Mouse (Mus musculus) CH12.LX (cell line): ENCODE results near the gene Kdm4b. TPM values are rescaled to one million over a fixed set of nuclear protein-coding genes. Genes with fewer than 3 reads are reported as not detected.

Source experiments
- DNase-seq: peaks from one replicate; pipeline ENCODE4 v3.0.0-alpha.2; 2013; ENCODE audit errors: extremely low read depth
- H3K27ac ChIP-seq: 2 replicates; pipeline ENCODE4 v1.5.1; 2012; ENCODE audit warnings: low read depth, mild to moderate bottlenecking, control low read depth, moderate library complexity; ENCODE audit not compliant: insufficient read depth
- H3K27me3 ChIP-seq: replicated peaks from 2 replicates; pipeline ENCODE3; 2012; ENCODE audit warnings: inconsistent platforms
- H3K36me3 ChIP-seq, 2 experiments: replicated peaks in 1 of 2; 2 replicates each; pipeline versions ENCODE3 to v1.6.1; 2012; ENCODE audit warnings: inconsistent platforms in 1 of 2, low read length in 1 of 2, mild to moderate bottlenecking in 1 of 2, mixed read lengths in 1 of 2, moderate library complexity in 1 of 2; ENCODE audit not compliant: control insufficient read depth in 1 of 2, insufficient read depth in 1 of 2
- H3K4me1 ChIP-seq, 2 experiments: 2 replicates each; pipeline ENCODE4 v1.6.1; 2012; ENCODE audit warnings: inconsistent platforms in 1 of 2, moderate library complexity in 1 of 2; ENCODE audit not compliant: insufficient read depth in 2 of 2, control insufficient read depth in 1 of 2
- H3K4me2 ChIP-seq: 2 replicates; pipeline ENCODE4 v1.6.1; 2012; ENCODE audit warnings: low read depth, mild to moderate bottlenecking, control low read depth; ENCODE audit not compliant: poor library complexity, insufficient read depth, severe bottlenecking
- H3K4me3 ChIP-seq, 3 experiments: fragments of 150-350 bp in 1 of 3; sonication (generic) in 1 of 3; replicated peaks in 1 of 3; 2 replicates each; pipeline versions ENCODE3 to v1.5.1; 2011 to 2012; ENCODE audit warnings: low read depth in 2 of 3, low read length in 2 of 3, mild to moderate bottlenecking in 2 of 3, moderate library complexity in 2 of 3, control low read depth in 1 of 3, improper control_type of control experiment in 1 of 3, inconsistent platforms in 1 of 3, mixed read lengths in 1 of 3; ENCODE audit not compliant: poor library complexity in 1 of 3
- H3K79me2 ChIP-seq: replicated peaks from 2 replicates; pipeline ENCODE4 v1.6.1; 2012; ENCODE audit warnings: mild to moderate bottlenecking, moderate library complexity; ENCODE audit not compliant: control insufficient read depth, poor library complexity, insufficient read depth, severe bottlenecking; ENCODE audit errors: extremely low read depth
- H3K9ac ChIP-seq: 2 replicates; pipeline ENCODE4 v1.6.1; 2012; ENCODE audit warnings: low read depth, mild to moderate bottlenecking, control low read depth, moderate library complexity; ENCODE audit not compliant: insufficient read depth
- H3K9me3 ChIP-seq: replicated peaks from 2 replicates; pipeline ENCODE3; 2012; ENCODE audit warnings: low read length, inconsistent platforms, mixed read lengths
- BHLHE40 ChIP-seq: IDR thresholded peaks from 2 replicates; pipeline ENCODE4 v1.6.1; 2011; ENCODE audit warnings: mild to moderate bottlenecking, low read depth, low read length, improper control_type of control experiment
- CTCF ChIP-seq, 2 experiments: IDR thresholded peaks in 1 of 2; conservative IDR thresholded peaks in 1 of 2; 2 replicates each; pipeline ENCODE4 v1.5.1; 2011 to 2012; ENCODE audit warnings: low read depth in 2 of 2, low read length in 2 of 2, improper control_type of control experiment in 1 of 2, inconsistent platforms in 1 of 2, mild to moderate bottlenecking in 1 of 2, moderate library complexity in 1 of 2
- E2F4 ChIP-seq: IDR thresholded peaks from 2 replicates; pipeline ENCODE4 v1.6.1; 2011; ENCODE audit warnings: low read depth, low read length, improper control_type of control experiment; ENCODE audit not compliant: insufficient replicate concordance
- EP300 ChIP-seq: IDR thresholded peaks from 2 replicates; pipeline ENCODE4 v1.6.1; 2011; ENCODE audit warnings: low read length, improper control_type of control experiment
- GABPA ChIP-seq: IDR thresholded peaks from 2 replicates; pipeline ENCODE4 v1.6.1; 2012; ENCODE audit warnings: low read depth, low read length, improper control_type of control experiment, inconsistent platforms; ENCODE audit not compliant: insufficient replicate concordance
- HCFC1 ChIP-seq: IDR thresholded peaks from 2 replicates; pipeline ENCODE4 v1.6.1; 2012; ENCODE audit warnings: low read depth, mild to moderate bottlenecking, inconsistent platforms, low read length, improper control_type of control experiment
- IRF4 ChIP-seq: IDR thresholded peaks from 2 replicates; pipeline ENCODE4 v1.6.1; 2014; ENCODE audit warnings: low read depth, mild to moderate bottlenecking, inconsistent platforms, low read length, improper control_type of control experiment
- JUND ChIP-seq: conservative IDR thresholded peaks from 2 replicates; pipeline ENCODE4 v1.6.1; 2011; ENCODE audit warnings: low read depth, low read length, improper control_type of control experiment
- MAFK ChIP-seq: IDR thresholded peaks from 2 replicates; pipeline ENCODE4 v1.6.1; 2011; ENCODE audit warnings: low read length, improper control_type of control experiment; ENCODE audit not compliant: insufficient replicate concordance
- MAZ ChIP-seq: IDR thresholded peaks from 2 replicates; pipeline ENCODE4 v1.6.1; 2012; ENCODE audit warnings: low read depth, mild to moderate bottlenecking, inconsistent platforms, low read length, improper control_type of control experiment, moderate library complexity
- MEF2A ChIP-seq: IDR thresholded peaks from 2 replicates; pipeline ENCODE4 v1.6.1; 2014; ENCODE audit warnings: low read depth, mild to moderate bottlenecking, inconsistent platforms, low read length, improper control_type of control experiment, borderline replicate concordance
- MYC ChIP-seq: IDR thresholded peaks from 2 replicates; pipeline ENCODE4 v1.6.1; 2011; ENCODE audit warnings: low read depth, mild to moderate bottlenecking, improper control_type of control experiment, low read length
- NRF1 ChIP-seq: IDR thresholded peaks from 2 replicates; pipeline ENCODE4 v1.6.1; 2014; ENCODE audit warnings: low read depth, mild to moderate bottlenecking, inconsistent platforms, low read length, improper control_type of control experiment, moderate library complexity
- PAX5 ChIP-seq: IDR thresholded peaks from 2 replicates; pipeline ENCODE4 v1.6.1; 2012; ENCODE audit warnings: low read length, inconsistent platforms, mixed read lengths
- RAD21 ChIP-seq: IDR thresholded peaks from 2 replicates; pipeline ENCODE4 v1.6.1; 2011; ENCODE audit warnings: low read depth, mild to moderate bottlenecking, low read length, improper control_type of control experiment, moderate library complexity
- SIN3A ChIP-seq: IDR thresholded peaks from 2 replicates; pipeline ENCODE4 v1.6.1; 2012; ENCODE audit warnings: low read length, improper control_type of control experiment, inconsistent platforms
- SMC3 ChIP-seq: IDR thresholded peaks from 2 replicates; pipeline ENCODE4 v1.6.1; 2011; ENCODE audit warnings: low read depth, low read length, improper control_type of control experiment
- TCF12 ChIP-seq: IDR thresholded peaks from 2 replicates; pipeline ENCODE4 v1.6.1; 2014; ENCODE audit warnings: low read depth, mild to moderate bottlenecking, inconsistent platforms, low read length, improper control_type of control experiment
- USF1 ChIP-seq: IDR thresholded peaks from 2 replicates; pipeline ENCODE4 v1.6.1; 2014; ENCODE audit warnings: low read depth, mild to moderate bottlenecking, inconsistent platforms, low read length, improper control_type of control experiment
- ZKSCAN1 ChIP-seq: IDR thresholded peaks from 2 replicates; pipeline ENCODE4 v1.6.1; 2012; ENCODE audit warnings: low read depth, inconsistent platforms, low read length, improper control_type of control experiment, borderline replicate concordance
- ZNF384 ChIP-seq: IDR thresholded peaks from 2 replicates; pipeline ENCODE4 v1.6.1; 2012; ENCODE audit warnings: low read depth, low read length, improper control_type of control experiment, inconsistent platforms
- dilution Hi-C: fragments of 300-500 bp; cut with MboI; formaldehyde crosslinking; loops from 2 replicates; pipeline ENCODE4 v1.14.3; 2020; ENCODE audit warnings: low sequenced_read_pairs; ENCODE audit not compliant: extremely low pct_unique_long_range_greater_than_20kb, extremely low pct_ligation_motif_present
- in situ Hi-C: fragments of 300-500 bp; cut with MboI; formaldehyde crosslinking; loops from 3 replicates; pipeline ENCODE4 v1.14.3; 2019; ENCODE audit warnings: low sequenced_read_pairs, low pct_ligation_motif_present, low pct_unique_long_range_greater_than_20kb, mixed read lengths
- polyA plus RNA-seq: library from polyadenylated mRNA; unstranded; fragments of >175 nt; gene quantifications from 2 replicates; pipeline ENCODE4 v1.2.1, GENCODE M21; 2012; ENCODE audit warnings: low read depth; ENCODE audit not compliant: insufficient read length
- total RNA-seq, 2 experiments: library from RNA; depleted of rRNA; stranded (reverse); fragments of 300-350 nt in 1 of 2; fragments of >200 nt in 1 of 2; gene quantifications; 2 replicates each; pipeline ENCODE4 v1.2.3; 2012 to 2014

Gene Kdm4b
- total and polyA plus RNA-seq, 3 experiments = 12.3 to 19.5 (median 14.2) TPM

DNA sequence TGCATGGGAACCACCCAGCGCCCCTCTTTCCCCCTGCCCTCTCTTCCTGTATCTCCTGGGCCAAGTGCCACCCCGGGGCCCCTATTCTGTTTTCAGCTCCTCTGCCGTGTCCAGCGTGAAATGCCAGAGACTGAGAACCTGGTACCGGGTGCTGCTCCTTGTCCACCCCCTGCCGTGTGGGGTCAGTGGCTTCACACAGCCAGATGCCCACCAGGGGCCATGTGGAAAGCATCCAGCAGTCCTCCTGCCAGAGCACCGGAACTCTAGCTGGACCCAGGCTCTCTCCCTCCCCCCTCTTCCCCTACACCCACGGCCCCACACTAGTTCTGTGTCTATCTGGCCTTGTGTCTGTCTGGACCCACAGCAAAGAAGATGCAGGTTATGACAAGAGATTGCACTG lies 81.5 kb downstream of the Kdm4b start:
- peaks cover 2 to 12% of the 10 kb centered on the region in 2 experiments; a peak in 2 of 4 replicates for H3K4me1 ChIP-seq
- DNase-seq = no peak
- dilution Hi-C loops = no loop called here
- H3K79me2 ChIP-seq = no peaks in the 10 kb centered on the region
- no peak overlapping the region for H3K9ac ChIP-seq
- no peaks in the 10 kb centered on the region for H3K27me3 ChIP-seq
- H3K36me3 ChIP-seq = peaks cover 11 to 34% of the 10 kb centered on the region in 2 experiments
- H3K4me2 ChIP-seq = no peak overlapping the region
- H3K9me3 ChIP-seq = no peaks in the 10 kb centered on the region
- TF ChIP-seq USF1 (no peak), MAZ (no peak), MYC (no peak), TCF12 (no peak), EP300 (no peak), SMC3 (no peak), MAFK (no peak), ZNF384 (no peak), RAD21 (no peak)
- in situ Hi-C loops = no loop called here
- no peak overlapping the region for H3K27ac ChIP-seq
- no peak overlapping the region for H3K4me3 ChIP-seq

DNA sequence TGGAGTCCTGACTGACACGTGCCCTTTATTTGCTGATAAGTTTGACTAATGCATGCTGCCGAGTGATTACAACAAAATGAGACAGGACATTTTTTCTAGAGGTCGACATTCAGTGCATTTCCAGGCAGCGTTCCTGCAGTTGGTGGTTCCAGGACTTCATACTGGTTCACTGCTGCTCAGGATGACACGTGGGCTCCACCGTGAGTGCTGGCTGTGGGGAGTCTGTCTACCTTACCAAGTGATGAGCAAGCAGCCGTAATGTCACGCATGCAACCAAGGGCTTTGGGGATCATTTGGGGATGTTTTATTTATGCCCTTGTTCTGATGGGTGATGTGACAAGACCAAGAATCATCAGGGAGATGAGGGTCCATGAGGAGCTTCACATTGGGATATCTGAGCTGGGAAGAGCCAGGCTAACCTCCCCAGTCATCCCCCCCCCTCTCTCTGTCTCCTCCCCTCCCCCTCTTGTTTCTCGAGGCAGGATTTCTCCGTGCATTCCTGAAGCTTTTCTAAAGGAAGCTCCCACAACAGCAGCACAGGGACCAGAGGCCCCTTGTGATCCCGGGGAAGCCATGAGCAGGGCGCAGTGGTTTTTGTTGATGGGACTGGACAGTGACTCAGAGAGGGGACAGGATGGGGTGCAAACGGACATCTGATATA lies 83.2 kb downstream of the Kdm4b start:
- no peak overlapping the region for H3K27ac ChIP-seq
- DNase-seq = no peak
- H3K27me3 ChIP-seq = no peaks in the 10 kb centered on the region
- no peak overlapping the region for H3K4me2 ChIP-seq
- H3K36me3 ChIP-seq = peaks cover 22 to 34% of the 10 kb centered on the region in 2 experiments
- no peaks in the 10 kb centered on the region for H3K4me1 ChIP-seq
- dilution Hi-C loops (no loop called here), in situ Hi-C loops (no loop called here)
- TF ChIP-seq HCFC1 = no peak
- no peak for TF ChIP-seq IRF4
- no peak for TF ChIP-seq CTCF (conservative IDR thresholded peaks at IDR 0.05 in 1 of 2, IDR thresholded peaks at IDR 0.05 in 1 of 2; ENCODE audit: low read depth in 2 of 2, low read length in 2 of 2)
- TF ChIP-seq MYC = no peak
- TF ChIP-seq MEF2A = no peak
- H3K79me2 ChIP-seq = no peaks in the 10 kb centered on the region
- H3K9ac ChIP-seq = no peak overlapping the region
- no peaks in the 10 kb centered on the region for H3K9me3 ChIP-seq
- H3K4me3 ChIP-seq = no peak overlapping the region

GRCm38 (mm10) chr17:56409759-56410158 lies 83.9 kb downstream of the Kdm4b start:
- no peak overlapping the region for H3K4me3 ChIP-seq
- H3K9ac ChIP-seq = no peak overlapping the region
- H3K4me1 ChIP-seq = no peaks in the 10 kb centered on the region
- no peak for DNase-seq
- no peak overlapping the region for H3K27ac ChIP-seq
- no peaks in the 10 kb centered on the region for H3K27me3 ChIP-seq
- H3K9me3 ChIP-seq = no peaks in the 10 kb centered on the region
- TF ChIP-seq GABPA = no peak
- TF ChIP-seq SIN3A = no peak
- no peak for TF ChIP-seq JUND
- TF ChIP-seq E2F4 = no peak
- no peak for TF ChIP-seq ZKSCAN1
- TF ChIP-seq BHLHE40 = no peak
- TF ChIP-seq PAX5 = no peak
- no peak for TF ChIP-seq USF1
- TF ChIP-seq ZNF384 = no peak
- TF ChIP-seq NRF1 = no peak
- no peak for TF ChIP-seq CTCF (conservative IDR thresholded peaks at IDR 0.05 in 1 of 2, IDR thresholded peaks at IDR 0.05 in 1 of 2; ENCODE audit: low read depth in 2 of 2, low read length in 2 of 2)
- TF ChIP-seq, all 38 proteins: peak for 0
- dilution Hi-C loops = no loop called here
- in situ Hi-C loops = no loop called here
- Histone ChIP-seq H3K79me2 (no peaks in the 10 kb centered on the region), H3K4me2 (no peak overlapping the region), H3K36me3 (peaks cover 22 to 38% of the 10 kb centered on the region in 2 experiments)
